Mouse (Mus musculus) right cerebral cortex, postnatal 36 days (tissue): ENCODE results near the gene Syn2.

Experiments
- DNase-seq, 2 experiments: peaks; one replicate each; pipeline ENCODE4 v3.0.0; 2022; ENCODE audit warnings: low spot score in 2 of 2, mixed read lengths in 1 of 2

Syn2 gene

DNA sequence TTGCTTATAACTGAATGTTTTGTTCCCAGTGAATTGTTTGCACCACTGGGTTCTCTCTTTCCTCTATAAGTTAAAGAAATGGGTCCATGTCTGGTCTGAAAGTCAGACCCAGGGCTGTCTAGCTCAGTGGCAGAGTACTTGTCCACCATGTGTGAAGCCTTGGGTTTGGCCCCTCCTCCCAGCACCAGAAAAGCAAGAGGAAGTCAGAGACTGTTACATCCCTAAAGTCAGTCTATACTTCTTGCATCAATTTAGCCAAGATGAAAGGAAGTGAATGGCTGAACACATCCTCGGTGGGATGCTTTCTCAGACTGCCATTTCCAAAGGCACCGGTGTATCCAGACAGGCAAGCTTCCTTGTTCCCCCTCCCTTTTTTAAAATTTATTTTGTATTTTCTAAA is 156.4 kb downstream of the Syn2 start:
- DNase-seq = no peak

DNA sequence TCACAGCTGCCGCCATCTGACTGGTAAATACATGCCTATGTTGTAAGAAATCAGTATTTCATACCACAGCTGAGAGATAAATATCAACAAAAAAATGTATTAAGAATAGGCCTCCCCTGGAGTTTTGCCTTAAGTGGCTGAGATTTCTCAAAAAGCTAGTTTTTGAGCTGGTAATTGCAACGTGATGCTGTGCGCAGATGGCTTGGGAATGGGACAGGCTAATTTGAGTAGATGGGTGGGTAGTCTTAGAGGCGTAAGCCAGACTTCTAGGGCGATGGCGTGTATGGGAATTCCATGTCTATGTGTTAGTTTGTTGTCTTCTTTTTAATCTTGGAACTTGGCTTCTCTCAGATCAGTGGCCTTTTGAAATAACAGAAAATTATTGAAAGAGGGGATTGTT is 157.1 kb downstream of the Syn2 start:
- peak; percentile 39 to 52 for DNase-seq

DNA sequence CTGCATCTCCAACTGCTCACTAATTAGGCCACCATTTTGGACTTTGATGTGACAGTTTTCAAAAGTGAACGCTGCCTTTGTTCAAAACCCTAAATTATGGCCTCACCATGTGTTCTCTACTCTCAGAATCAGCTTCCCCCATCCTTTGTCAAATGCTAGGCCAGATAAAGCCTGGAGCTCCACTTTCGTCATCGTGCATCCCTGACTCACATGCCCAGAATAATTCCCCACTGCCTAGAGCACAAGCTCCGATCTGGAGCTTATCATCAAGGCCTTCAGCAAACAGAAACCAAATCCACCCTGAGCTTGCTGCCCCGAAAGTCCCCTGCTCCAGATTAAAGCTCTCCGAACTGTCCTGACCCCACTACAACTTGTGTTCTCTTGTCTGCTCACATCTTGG is 157.9 kb downstream of the Syn2 start:
- peak in 1 of 2 experiments; percentile 76 for DNase-seq

DNA sequence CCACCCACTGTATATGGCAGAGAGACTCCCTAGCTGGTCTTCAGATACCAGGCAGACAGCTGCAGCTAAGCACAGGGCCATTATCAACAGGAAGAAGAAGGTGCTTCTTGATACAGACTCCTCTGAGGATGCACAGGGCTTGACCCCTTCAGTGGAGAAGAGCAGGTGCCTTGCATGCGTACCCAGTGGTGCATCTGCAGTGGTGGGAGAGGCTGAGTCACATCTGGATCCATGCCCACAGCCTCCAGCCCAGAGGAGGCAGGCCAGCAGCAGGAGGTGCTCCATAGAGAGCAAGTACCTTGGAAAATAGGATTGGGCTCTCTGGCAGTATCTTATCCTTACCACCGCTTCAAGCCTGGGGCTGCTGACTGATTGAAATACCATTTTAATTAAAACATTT is 159.2 kb downstream of the Syn2 start:
- DNase-seq = no peak

DNA sequence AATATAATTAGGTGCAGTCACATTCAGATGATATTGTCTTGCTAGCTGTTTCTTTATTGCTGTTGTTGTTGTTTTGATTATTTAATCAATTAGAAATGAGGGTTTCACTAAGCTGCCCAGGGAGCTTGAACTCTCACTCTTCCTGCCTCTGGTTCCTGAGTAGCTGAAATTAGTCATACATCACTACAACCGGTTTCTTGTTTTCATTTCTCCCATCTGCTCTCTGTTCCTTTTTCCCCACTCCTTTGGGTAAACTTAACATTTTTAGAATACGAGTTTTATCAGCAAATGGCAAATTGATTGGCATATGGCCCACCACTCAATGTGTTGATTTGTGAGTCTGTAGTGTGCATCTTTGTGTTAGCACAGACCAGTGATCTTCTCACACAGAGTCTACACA is 172.4 kb downstream of the Syn2 start:
- DNase-seq = no peak

DNA sequence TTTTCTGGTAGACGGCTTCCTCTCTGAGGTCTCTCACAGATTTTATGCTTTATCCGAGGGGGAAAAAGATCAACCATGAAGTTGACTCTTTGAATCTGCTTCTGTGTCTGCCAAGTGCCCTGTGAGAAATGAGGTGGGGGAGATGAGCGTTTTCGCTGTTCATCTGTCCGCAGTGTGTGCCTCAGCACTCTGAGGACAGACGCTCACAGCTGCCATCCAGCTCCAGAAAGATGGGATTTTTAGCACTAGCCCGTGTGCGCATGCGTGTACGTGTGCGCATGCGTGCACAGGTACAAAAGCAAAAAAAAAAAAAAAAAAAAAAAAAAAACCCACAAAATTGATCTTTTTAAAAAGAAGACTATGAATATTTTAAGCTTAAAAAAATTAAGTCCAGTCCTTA is 178.1 kb downstream of the Syn2 start:
- DNase-seq = no peak

DNA sequence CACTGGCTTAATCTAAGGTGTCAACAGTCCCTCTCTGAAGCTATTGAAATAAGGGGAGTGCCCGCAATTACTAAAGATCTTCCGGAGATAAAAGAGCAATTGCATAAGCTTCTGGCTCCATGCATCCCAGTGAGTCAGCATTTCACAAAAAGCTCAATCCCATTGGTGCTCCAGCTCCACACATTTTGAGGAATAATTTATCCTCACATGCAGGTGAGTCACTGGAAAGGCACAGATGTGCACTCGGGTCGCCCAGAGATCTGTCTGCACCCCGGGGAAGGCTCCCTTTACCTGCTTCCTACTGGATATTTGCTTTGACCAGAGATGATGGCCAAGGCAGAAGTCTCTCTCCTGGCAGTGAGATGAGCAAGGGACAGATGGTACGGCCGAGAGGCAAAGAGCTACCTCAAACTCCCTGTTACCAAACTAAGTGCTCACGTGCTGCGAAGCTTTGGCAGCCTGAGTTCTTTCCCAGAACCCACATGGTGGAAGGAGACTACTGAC is 178.6 kb downstream of the Syn2 start:
- peak; percentile 31 to 45 for DNase-seq

DNA sequence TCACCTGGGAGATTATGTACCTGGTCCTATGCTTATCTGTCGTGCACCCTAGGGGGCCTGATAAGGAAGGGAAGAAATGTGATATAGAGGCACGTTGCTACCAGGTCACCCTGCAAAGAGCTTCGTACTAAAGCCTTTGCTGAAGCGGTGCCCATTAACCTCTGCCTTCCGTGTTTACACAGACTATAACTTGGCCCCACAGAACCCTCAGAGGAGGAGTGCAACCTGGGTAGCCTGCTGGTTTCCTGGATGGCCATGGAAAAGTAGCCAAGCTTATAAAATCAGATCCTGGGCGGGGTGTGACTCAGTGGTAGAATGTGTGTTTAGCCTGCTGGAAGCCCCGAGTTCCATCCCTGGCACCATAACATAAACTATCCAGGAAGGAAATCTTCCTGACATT is 179.2 kb downstream of the Syn2 start:
- DNase-seq = no peak

DNA sequence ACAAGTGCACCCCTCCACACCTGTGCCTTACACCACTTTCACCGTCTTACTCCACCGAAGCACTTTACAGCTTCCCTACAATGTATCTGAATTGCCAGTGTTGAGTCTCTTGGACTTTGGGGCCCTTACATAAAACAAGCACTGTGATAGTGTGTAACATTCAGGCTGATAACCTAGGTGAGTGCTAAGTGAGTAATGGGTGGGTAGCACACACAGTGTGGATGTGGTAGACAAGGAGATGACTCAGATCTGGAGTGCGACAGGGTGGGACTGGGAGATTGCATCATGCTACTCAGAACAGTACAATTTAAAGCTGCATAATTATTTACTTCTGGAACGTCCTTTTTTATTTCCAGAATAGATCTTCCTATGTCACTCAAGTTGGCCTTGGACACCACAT is 181.1 kb downstream of the Syn2 start:
- no peak for DNase-seq

DNA sequence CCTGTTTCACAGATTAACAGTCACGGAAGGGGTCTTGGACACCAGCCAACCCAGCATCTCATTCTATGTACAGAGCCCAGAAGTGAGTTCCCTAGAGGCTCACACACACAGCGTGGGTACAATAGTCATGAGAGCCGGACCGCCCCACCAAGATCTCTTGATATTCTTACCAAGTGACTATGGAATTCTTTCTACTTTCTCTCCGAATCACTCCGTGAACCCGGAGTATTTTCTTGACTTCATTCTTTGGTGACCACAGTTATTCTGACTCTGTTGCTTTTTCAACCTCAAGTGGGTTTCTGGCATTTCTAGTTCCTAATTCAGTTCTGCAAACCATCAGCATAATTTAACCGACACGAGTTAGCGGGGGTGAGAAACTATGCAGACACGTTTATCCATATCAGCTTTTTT is 182.1 kb downstream of the Syn2 start:
- no peak for DNase-seq

DNA sequence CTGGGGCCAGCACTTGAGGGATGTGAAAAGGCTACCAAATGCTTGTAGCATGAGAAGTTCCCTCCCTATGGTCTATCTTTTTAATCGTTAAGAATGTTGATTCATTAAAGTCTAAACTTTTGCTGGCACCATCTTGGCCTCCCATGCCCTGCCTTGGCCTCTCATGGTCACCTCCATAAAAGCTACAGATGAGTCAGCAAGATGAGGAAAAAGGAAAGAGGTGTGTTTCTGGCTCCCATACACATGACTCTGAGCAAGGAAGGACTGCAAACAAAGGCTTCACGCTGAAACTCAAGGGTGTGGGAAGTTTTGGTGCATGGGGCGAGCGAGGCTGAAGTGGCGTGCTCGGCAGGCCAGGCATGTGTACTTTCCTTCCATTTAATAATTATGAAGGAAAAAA is 184.1 kb downstream of the Syn2 start:
- DNase-seq = no peak

DNA sequence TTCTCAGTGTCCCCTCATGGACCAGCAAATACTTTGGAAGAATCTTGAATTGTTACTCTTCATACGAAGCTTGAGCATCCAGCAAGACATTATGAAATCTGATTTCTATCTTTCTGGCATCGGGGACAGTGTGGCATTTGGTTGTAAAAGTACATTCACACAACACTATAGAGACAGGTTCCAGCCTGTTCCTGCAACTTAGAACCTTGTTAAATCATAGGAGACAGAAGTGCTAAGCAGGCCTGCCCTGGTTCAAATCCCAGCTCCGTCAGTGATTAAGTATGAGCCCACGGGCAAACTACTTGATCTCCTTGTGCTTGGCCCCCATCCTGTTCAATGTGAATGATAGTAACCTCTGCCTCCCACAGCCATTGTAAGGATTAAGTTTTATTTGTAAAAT is 185.0 kb downstream of the Syn2 start:
- DNase-seq = no peak

DNA sequence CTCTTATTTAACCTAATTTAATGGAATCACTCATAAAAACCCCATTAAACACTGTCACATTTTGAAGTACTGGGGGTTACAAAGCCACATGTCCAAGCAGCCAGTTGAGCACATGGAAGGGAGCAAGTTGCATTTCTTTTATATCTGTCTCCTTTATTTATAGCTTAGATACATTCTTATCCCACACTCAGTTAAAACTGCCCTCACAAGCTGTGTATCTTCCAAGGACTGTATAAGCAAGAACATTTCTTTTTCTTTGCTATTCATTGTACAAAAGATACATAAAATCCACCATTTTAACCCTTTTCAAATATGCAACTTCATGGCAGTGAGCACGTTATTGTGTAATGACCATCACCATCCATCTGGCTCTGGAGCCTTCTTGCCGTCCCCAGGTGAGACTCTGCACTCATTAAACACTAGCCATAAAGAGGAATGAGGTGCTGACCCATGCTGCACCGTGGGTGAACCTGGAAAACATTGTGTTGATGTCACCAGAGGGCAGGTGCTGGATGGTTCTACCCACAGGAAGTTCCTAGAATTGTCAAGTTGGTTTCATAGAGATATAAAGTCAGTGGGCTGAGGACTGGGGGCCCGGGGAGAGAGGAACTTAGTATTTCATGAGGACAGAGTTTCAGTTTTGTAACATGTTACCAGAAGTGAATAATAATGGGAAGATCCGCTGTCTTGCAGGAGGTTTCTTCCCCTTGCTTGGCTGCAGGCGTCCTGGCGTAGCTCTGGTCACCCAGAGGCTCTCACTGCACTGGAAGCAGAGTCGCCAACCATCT is 186.4 kb downstream of the Syn2 start:
- no peak for DNase-seq

DNA sequence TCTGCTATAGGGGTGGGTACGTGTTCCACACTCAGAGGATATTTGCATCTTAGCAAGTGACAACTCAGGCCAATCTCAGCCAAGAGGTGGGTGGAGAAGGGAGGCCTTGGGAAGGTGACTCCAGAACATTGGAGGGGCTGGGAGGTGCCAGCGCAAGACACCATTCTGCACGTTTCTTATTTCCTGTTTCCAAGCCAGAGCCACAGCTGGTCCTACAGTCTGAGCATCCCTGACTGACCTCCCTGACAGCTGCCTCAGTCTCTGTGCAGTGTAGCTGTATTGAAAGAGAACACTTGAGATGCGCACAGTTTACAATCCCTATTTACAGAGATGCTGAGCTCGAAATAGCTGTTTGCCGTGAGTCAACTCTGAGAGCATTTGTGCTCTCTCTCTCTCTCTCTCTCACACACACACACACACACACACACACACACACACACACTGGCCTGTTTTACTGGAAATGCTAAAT is 187.2 kb downstream of the Syn2 start:
- peak; percentile 43 to 62 for DNase-seq

DNA sequence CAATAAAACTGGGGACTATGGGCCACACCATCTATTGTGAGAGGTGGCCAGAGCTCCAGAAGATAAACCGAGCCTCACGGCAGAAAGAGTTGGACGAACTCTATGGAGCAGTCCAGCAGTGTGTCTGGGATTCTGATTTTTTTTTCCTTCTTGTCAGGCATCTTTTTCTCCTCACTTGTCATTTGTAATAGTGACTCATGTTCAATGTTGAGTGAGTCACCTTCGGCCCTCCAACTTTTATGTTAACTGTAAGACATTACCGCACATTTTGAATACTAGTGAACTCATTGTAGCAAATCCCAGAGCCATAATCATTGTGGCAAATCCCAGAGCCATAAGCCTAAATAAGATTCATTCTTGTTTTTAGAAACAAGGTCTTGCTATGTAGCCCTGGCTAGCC is 188.3 kb downstream of the Syn2 start:
- no peak for DNase-seq

DNA sequence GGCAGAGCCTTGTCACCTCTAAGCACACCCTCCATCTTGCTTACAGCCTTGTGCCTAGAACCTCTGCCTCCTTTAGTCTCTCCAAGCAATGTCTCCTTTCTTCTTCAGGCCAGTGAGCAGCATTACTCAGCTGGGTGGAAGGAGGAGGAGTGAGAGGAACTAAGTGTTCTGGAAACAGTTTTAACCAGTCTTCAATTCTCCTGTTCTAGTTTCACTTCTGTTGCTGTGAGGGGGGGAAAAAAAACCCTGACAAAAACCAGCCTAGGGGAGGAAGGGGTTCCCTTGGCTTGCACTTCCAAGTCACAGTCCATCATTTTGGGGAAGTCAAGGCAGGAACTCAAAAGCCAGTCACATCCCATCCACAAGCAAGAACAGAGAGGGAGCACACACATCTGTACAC is 196.3 kb downstream of the Syn2 start:
- no peak for DNase-seq
